ENCODE assay signal across 9 mouse cellular contexts in genomic region chr4:136312616-136313015, GRCm38 (mm10). TPM values are rescaled to one million over a fixed set of nuclear protein-coding genes. Genes with fewer than 3 reads are reported as not detected.
DNase-seq lines count a peak whose midpoint lies in the region; ATAC-seq and TF ChIP-seq lines count a peak whose summit lies in the region.
"Had no signal": no experiment of that assay in that cellular context is flagged by ENCODE, and none has a peak within 500 bp of the region (broad histone marks: within the 10 kb centered on the region; RNA-seq: fewer than 3 reads in every experiment).

No protein-coding gene starts in this region.

- TF ChIP-seq POLR2A in cortical plate, adult 2 months (IDR thresholded peaks at IDR 0.05; ENCODE audit: extremely low read depth, insufficient read depth, low read length) = no peak

- H3K27me3 ChIP-seq in kidney, embryonic 16.5 days (ENCODE audit: insufficient read depth, low read length) = no peaks in the 10 kb centered on the region
- no peaks in the 10 kb centered on the region for H3K27me3 ChIP-seq in hindbrain, embryonic 15.5 days
- H3K27me3 ChIP-seq in midbrain, embryonic 16.5 days (ENCODE audit: control insufficient read depth, insufficient read depth, low read depth, low read length) = no peaks in the 10 kb centered on the region

- H3K9me3 ChIP-seq in kidney, embryonic 16.5 days (ENCODE audit: low read length) = no peaks in the 10 kb centered on the region
- no peaks in the 10 kb centered on the region for H3K9me3 ChIP-seq in hindbrain, embryonic 15.5 days
- no peaks in the 10 kb centered on the region for H3K9me3 ChIP-seq in midbrain, embryonic 16.5 days (replicated peaks; ENCODE audit: control insufficient read depth, low read length, poor library complexity, severe bottlenecking)

- no peak for ATAC-seq in kidney, embryonic 16.5 days (ENCODE audit: low FRiP score, low TSS enrichment)
- no peak for ATAC-seq in hindbrain, embryonic 15.5 days (ENCODE audit: low FRiP score, low read depth)
- no peak for ATAC-seq in midbrain, embryonic 16.5 days

- H3K4me2 ChIP-seq in kidney, embryonic 16.5 days (replicated peaks; ENCODE audit: low read depth, low read length) = peak overlapping the region; percentile 79
- peak overlapping the region; percentile 76 for H3K4me2 ChIP-seq in hindbrain, embryonic 15.5 days
- H3K4me2 ChIP-seq in midbrain, embryonic 16.5 days (ENCODE audit: low read length) = peak overlapping the region; percentile 84

- peak overlapping the region; percentile 100 for H3K4me3 ChIP-seq in kidney, embryonic 16.5 days (ENCODE audit: low read length)
- peak overlapping the region; percentile 87; the same call in 1 of the 2 replicates for H3K4me3 ChIP-seq in cortical plate, adult 2 months (ENCODE audit: insufficient read depth, low read length)
- H3K4me3 ChIP-seq in hindbrain, embryonic 15.5 days = peak overlapping the region; percentile 100
- peak overlapping the region; percentile 100 for H3K4me3 ChIP-seq in midbrain, embryonic 16.5 days (ENCODE audit: low read depth, low read length)

- H3K36me3 ChIP-seq in kidney, embryonic 16.5 days (ENCODE audit: insufficient read depth, low read length) = peaks cover 7% of the 10 kb centered on the region; the same call in 1 of the 2 replicates
- H3K36me3 ChIP-seq in hindbrain, embryonic 15.5 days = peaks cover under 1% of the 10 kb centered on the region
- no peaks in the 10 kb centered on the region for H3K36me3 ChIP-seq in midbrain, embryonic 16.5 days (ENCODE audit: control insufficient read depth, insufficient read depth, low read length)

- 7% methylated on average over 4 of the region's 4 CpGs for WGBS in kidney, embryonic 16.5 days
- WGBS in hindbrain, embryonic 15.5 days = 16% methylated on average over 4 of the region's 4 CpGs
- WGBS in midbrain, embryonic 16.5 days = 21% methylated on average over 4 of the region's 4 CpGs

- peak overlapping the region; percentile 31 for H3K9ac ChIP-seq in kidney, embryonic 16.5 days (replicated peaks; ENCODE audit: low read length)
- peak overlapping the region; percentile 98; the same call in 1 of the 2 replicates for H3K9ac ChIP-seq in hindbrain, embryonic 15.5 days
- no peak overlapping the region for H3K9ac ChIP-seq in midbrain, embryonic 16.5 days (ENCODE audit: low read depth, low read length)

- DNase-seq in kidney, postnatal 25 days = no peak
- DNase-seq in left cerebral cortex, postnatal 36 days (ENCODE audit: low spot score in 2 of 2) = no peak
- DNase-seq in spleen, postnatal 10 days (ENCODE audit: low spot score in 2 of 2) = no peak
- no peak for DNase-seq in cerebellum, postnatal 25 days
- DNase-seq: right cerebral cortex, postnatal 4 days had no signal

- H3K4me1 ChIP-seq in kidney, embryonic 16.5 days (ENCODE audit: insufficient read depth, low read length) = peaks cover 35% of the 10 kb centered on the region
- H3K4me1 ChIP-seq in cortical plate, adult 2 months (ENCODE audit: control insufficient read depth, insufficient read depth, low read length) = peaks cover 4% of the 10 kb centered on the region
- H3K4me1 ChIP-seq in hindbrain, embryonic 15.5 days (replicated peaks) = peaks cover 44% of the 10 kb centered on the region
- H3K4me1 ChIP-seq in midbrain, embryonic 16.5 days (ENCODE audit: control insufficient read depth, insufficient read depth, low read length) = peaks cover 33% of the 10 kb centered on the region

- TF ChIP-seq CTCF in cortical plate, adult 2 months (IDR thresholded peaks at IDR 0.05; ENCODE audit: extremely low read depth, insufficient read depth, low read length) = no peak

- intact Hi-C loops in left cerebral cortex, postnatal 36 days (cut with DNase I) = no loop called here

- no peak overlapping the region for H3K27ac ChIP-seq in kidney, embryonic 16.5 days (ENCODE audit: low read length)
- H3K27ac ChIP-seq in cortical plate, adult 2 months (ENCODE audit: insufficient read depth, low read length) = no peak overlapping the region
- no peak overlapping the region for H3K27ac ChIP-seq in hindbrain, embryonic 15.5 days (replicated peaks)
- H3K27ac ChIP-seq in midbrain, embryonic 16.5 days (ENCODE audit: low read length) = no peak overlapping the region

RNA-seq across cellular contexts. Expression of gene Hnrnpr, which starts 1.9 kb away (rescaled TPM):
- polyA plus RNA-seq in kidney, embryonic 16.5 days (2015; fragmentation: Nextera tagmentation; extraction: Ambion mirVana) = 181 TPM in 2 replicates
- 59.9 and 60.2 TPM in 2 replicates for polyA plus RNA-seq in cortical plate, adult 2 months (2012; rRNA removed)
- polyA plus RNA-seq in hindbrain, embryonic 15.5 days (2015; fragmentation: Nextera tagmentation; extraction: Ambion mirVana) = 177 and 190 TPM in 2 replicates
- 194 and 206 TPM in 2 replicates for polyA plus RNA-seq in midbrain, embryonic 16.5 days (2015; fragmentation: Nextera tagmentation; extraction: Ambion mirVana)
- 10 to 100 TPM; 80.1 to 83.0 TPM for total RNA-seq in left cerebral cortex, postnatal 36 days (2021)

RNA-seq across cellular contexts. Expression of gene Zfp46, which starts 28.1 kb away (rescaled TPM):
- polyA plus RNA-seq in kidney, embryonic 16.5 days (2015; fragmentation: Nextera tagmentation; extraction: Ambion mirVana) = 25.3 and 26.7 TPM in 2 replicates
- 61.6 and 72.2 TPM in 2 replicates for polyA plus RNA-seq in cortical plate, adult 2 months (2012; rRNA removed)
- 38.8 and 41.3 TPM in 2 replicates for polyA plus RNA-seq in hindbrain, embryonic 15.5 days (2015; fragmentation: Nextera tagmentation; extraction: Ambion mirVana)
- 42.8 and 43.3 TPM in 2 replicates for polyA plus RNA-seq in midbrain, embryonic 16.5 days (2015; fragmentation: Nextera tagmentation; extraction: Ambion mirVana)
- 10 to 100 TPM; 61.7 to 63.2 TPM for total RNA-seq in left cerebral cortex, postnatal 36 days (2021)
